Mouse (Mus musculus): ENCODE data around the gene Gm11627.
"Not testable (repeated sequence)": the region's sequence is repeated elsewhere in the genome, so short reads cannot be mapped to it uniquely, and the experiment has no call there.

Gm11627 gene

DNA sequence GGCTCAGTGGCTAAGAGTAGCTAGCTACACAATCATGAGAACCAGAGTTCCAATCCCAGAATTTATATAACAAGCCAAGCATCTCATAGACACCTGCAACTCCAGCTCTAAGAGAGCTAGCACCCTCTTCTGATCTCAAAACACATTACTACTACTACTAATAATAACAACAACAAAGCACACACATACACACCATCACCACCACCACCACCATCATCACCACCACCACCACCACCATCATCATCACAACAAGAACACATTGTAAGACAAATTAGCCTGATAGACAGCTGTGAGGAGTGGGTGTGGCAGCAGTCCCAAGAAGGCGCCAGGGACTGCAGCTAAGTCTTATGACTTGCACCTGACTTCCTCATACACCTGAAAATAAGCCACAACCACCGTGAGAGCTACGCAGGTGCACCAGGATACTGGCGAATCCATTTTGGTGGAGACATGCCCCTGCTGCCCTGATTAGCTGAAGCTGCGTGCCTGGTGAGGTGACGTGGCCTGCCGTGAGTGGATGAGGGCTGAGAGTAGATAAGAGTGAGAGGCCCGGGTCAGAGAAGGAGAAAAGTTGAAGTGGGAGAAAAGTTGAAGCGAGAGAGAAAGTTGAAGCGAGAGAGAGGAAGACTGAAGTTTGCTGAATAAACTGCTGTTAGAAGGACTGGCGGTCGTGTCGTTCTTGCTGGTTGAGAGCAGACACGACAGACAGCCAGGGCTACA is 14.1 kb downstream of the Gm11627 start:
- in situ Hi-C loops (cut with MboI, MseI) = not testable (repeated sequence)

DNA sequence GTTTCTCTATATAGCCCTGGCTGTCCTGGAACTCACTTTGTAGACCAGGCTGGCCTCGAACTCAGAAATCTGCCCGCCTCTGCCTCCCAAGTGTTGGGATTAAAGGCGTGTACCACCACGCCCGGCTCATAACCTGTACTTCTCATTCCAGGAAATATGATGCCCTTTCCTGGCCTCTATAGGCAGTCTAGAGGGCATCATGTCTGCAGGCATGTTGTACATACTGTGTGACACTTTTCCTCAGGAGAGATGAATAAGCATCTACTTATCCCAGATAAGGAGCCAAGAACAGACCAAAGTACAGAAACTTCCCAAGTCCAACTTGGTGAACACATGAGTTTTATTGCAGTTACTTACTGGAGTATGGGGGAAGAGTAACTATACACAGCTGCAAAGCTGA is 20.6 kb downstream of the Gm11627 start:
- in situ Hi-C loops (cut with MboI, MseI) = no loop called here

DNA sequence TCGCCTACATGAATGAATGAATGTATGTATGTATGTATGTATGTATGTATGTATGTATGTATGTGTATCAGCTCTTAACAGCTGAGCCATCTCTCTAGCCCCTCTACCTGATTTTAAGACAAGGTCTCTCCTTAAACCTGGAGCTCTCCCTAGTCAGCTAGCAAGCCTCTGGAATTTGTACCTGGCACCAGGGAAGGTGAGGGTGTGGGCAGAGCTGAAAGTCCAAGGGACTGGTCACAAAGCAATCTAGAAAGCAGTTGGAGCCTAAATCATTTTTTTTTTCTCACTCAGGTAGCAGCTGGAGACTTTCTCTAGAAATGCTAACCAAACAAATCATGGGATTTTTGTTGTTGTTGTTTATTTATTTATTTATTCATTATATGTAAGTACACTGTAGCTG is 21.9 kb downstream of the Gm11627 start:
- in situ Hi-C loops (cut with MboI, MseI) = no loop called here

DNA sequence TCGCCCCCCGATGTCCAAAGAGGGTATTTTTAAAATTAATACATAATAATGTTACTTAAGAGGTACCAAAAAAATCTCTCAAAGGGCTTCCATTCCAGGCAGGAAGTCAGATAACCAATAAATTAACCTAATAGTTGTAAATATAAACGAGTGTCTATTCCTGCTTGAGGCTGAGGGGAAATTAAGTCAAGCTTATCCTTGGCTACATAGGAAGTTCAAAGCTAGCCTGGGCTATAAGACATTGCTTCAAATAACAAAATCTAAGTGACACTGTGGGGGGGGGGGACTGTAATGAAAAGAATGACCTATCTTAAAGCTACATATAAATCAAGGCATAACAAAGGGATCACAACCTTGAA is 22.6 kb downstream of the Gm11627 start:
- in situ Hi-C loops (cut with MboI, MseI) = no loop called here

- in situ Hi-C loops (cut with MboI, MseI) = no loop called here
Observed at GRCm38 (mm10) chr11:102556031-102556715, 23.1 kb downstream of the Gm11627 start, which contains the start of gene Gpatch8. Gene Gpatch8 (minus strand): TSS chr11:102556392.

DNA sequence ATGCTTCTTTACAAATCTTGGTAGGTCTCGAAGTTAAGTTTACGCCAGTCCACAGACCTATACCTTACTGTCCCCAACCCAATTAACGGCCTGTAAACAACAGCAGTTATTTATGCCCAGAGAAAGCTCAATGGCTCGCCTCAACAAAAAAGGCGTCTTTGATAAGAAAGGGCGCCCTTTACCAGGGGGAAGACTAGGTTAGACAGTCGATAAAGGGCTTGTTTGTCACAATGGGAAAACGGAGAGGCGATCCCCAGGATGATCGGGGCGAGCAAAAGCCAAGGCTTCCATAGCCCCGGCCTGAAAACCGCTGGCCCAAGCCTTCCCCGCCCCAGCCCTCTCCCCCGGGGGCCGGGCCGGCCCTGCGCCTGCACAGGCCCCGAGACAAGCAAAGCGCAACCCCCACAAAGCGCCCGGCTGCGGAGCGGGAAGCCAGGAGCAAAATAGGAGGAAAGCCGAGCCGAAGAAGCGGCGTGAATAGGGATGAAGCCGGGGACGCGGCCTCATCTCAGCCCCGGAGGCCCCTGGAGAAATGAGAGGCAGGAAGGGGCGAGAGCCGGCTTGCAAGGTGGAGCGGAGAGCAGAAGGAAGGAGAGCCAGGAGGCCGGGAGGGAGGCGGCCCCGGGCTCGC is 23.7 kb downstream of the Gm11627 start:
- in situ Hi-C loops (cut with MboI, MseI) = no loop called here

DNA sequence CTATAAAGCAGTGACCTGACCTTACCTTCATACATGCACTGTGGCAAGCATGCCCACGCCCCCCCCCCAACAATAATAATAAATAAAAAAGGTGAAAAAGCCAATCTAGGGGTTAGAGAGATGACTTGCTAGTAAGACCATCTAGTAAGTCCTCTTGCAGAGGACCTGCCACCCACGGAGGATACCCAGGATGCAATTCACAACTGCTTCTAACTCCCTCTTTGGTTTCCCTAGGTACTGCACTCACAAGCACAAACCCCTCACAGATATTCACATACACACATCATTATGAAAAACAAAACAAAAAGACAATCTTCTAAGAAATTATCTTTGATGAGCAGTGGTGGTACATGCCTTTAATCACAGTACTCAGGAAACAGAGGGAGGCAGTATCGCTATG is 27.2 kb downstream of the Gm11627 start:
- in situ Hi-C loops (cut with MboI, MseI) = no loop called here

GRCm38 (mm10) chr11:102551176-102551575 is 28.1 kb downstream of the Gm11627 start:
- in situ Hi-C loops (cut with MboI, MseI) = no loop called here

DNA sequence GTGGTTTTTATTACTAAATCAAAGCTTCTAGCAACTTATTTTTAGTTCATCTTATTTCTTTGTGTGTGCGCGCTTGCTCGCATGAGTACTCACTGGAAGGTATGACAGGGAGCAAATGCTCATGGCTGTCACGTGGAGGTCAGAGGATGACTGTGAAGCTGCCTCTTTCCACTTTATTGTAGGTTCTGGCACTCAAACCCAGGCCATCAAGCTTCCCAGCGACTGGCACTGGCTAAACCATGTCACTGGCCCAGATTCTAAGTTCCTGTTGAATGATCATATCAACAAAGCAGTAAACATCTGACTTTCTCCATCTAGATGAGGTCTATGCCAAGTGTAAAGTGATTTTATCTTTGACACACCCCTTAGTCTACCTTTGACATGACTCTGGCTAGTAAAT is 37.8 kb downstream of the Gm11627 start:
- in situ Hi-C loops (cut with MboI, MseI) = no loop called here

GRCm38 (mm10) chr11:102540286-102540685 is 39.0 kb downstream of the Gm11627 start:
- in situ Hi-C loops (cut with MboI, MseI) = not testable (repeated sequence)

- in situ Hi-C loops (cut with MboI, MseI) = no loop called here
Observed at GRCm38 (mm10) chr11:102539690-102540089, 39.6 kb downstream of the Gm11627 start.

GRCm38 (mm10) chr11:102536210-102536609 is 43.1 kb downstream of the Gm11627 start:
- in situ Hi-C loops (cut with MboI, MseI) = no loop called here

- in situ Hi-C loops (cut with MboI, MseI) = no loop called here
Observed at GRCm38 (mm10) chr11:102534078-102534477, 45.2 kb downstream of the Gm11627 start.

- in situ Hi-C loops (cut with MboI, MseI) = no loop called here
Observed at GRCm38 (mm10) chr11:102531425-102531824, 47.8 kb downstream of the Gm11627 start.
